Mouse (Mus musculus) spleen, embryonic (tissue): ENCODE data around the gene Kif1bp.

Experiments used
- CTCF ChIA-PET: fragments of 350-600 bp; sonication (Branson Sonifier 250); formaldehyde crosslinking; loops from one replicate; lab custom pipeline; 2022; lab: Charles Lee

Kif1bp gene

DNA sequence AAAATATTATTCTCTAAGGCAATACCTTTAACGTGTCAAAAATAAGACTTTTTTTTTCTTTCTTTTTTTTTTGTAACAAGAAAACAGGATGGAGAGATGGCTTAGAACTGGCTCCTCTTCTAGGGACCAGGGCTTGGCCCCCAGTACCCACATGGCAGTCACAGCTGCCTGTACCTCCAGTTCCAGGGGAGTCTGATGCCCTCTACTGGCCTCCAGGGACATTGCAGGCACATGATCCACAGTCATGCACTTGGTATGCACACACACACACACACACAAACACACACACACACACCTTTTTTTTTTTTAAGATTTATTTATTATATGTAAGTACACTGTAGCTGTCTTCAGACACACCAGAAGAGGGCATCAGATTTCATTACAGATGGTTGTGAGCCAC is 20.5 kb downstream of the Kif1bp start:
- CTCF ChIA-PET, result interaction anchor here (0.6 to 0.7 kb wide), 3 partner anchors 21 to 630 kb away, joined by 3 to 4 read pairs (median 3); no protein-coding TSS in a partner anchor

DNA sequence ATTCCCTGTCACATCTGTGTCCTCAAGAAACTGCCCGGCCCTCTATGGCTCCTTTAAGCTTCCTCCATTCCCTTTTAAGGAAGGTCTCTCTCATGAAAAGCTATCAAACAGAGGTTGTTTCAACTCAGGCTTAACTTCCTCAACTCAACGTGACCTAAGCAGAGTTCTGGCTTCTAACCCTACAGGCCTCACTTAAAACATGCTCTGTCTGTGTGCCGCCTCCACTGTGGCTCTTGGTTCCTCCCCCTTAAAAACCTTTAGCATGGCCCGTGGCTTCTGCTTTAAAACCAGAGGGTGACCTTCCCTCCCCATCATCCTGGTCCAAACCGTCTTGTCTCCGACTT is 21.7 kb downstream of the Kif1bp start:
- CTCF ChIA-PET, result no interaction called here

DNA sequence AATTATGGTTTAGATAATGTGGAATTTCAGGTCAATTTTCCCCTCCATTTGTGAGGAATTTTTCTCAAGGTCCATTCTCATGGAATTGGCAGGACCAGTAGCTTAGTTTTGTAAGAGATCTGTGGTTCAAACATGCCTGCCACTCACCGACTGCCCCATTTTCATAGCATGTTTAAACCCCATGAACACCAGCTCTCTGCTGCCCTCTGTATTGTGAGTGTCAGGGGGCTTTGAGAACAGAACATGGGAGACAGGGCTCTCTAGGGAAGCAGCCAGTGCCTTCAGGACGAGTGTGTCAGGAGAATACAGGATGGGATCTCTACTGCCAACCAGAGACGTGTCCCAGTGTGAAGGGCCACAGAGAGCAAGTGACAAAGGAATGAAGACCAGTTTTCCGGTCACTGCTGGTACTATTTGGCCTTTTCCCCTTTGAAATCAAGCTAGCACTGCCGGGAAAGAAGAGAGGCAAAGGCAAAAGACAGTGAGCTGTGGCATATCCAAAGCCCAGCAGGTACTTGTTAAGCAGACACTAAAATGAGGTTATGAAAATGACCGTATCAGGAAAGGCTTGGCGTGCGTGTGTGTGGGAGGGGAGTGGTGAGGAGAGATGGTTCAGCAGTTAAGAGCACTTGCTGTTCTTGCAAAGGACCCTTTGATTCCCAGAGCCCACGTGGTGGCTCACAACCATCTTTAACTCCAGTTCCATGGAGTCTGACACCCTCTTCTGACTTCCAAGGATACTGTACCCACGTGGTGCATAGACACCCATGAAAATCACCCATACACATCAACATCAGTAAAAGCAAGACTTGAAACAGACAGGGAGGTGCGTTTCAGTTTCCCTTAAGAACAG is 22.3 kb downstream of the Kif1bp start:
- CTCF ChIA-PET, result interaction anchor here (0.9 kb wide), 1 partner anchor 56 kb away, joined by 4 read pairs; no protein-coding TSS in a partner anchor

GRCm38 (mm10) chr10:62553611-62554091 is 24.6 kb downstream of the Kif1bp start:
- CTCF ChIA-PET, result no interaction called here

- CTCF ChIA-PET, result interaction anchor here (0.7 to 1.1 kb wide), 3 partner anchors 40 to 66 kb away, joined by 3 read pairs; no protein-coding TSS in a partner anchor
Observed at GRCm38 (mm10) chr10:62550787-62551300, 27.4 kb downstream of the Kif1bp start.

DNA sequence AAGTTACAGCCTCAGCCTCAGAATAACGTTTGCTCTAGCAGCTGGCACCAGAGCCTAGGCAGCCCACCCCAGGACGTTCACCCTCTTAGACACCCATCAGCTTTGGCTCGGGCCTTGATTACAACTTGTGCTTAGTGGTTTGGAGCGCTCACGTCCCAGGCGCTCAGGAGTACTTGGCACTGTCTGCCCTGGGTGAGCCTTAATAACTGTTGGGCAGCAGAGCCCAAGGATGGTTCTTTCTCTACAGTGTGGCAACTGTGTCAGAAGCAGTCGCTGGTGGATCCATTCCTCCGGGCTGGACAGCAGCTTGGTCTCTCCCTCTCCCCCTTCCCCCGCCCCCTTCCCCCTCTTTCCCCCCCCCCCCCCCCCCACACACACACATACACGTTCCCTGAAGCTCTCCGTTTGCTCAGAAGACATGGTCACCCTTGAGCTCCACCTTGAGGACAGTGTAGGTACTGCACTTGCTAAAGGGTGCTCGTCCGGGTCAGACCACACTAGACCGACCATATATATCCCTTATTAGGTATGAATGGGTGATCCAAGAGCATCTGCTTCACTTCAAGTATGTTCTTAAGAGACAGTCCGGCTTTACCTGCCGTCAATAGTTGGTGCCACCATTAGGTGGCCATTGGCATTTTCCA is 28.6 kb downstream of the Kif1bp start:
- CTCF ChIA-PET, result interaction anchor here (0.6 to 1.3 kb wide), 5 partner anchors 40 to 341 kb away, joined by 3 to 9 read pairs (median 3); no protein-coding TSS in a partner anchor

- CTCF ChIA-PET, result interaction anchor here (0.7 to 1.4 kb wide), 2 partner anchors 43 to 58 kb away, joined by 7 to 8 read pairs; no protein-coding TSS in a partner anchor
Observed at GRCm38 (mm10) chr10:62546441-62546840, 31.8 kb downstream of the Kif1bp start.

- CTCF ChIA-PET, result interaction anchor here (0.6 to 1.4 kb wide), 2 partner anchors 13 to 42 kb away, joined by 4 to 7 read pairs; no protein-coding TSS in a partner anchor
Observed at GRCm38 (mm10) chr10:62545759-62546158, 32.5 kb downstream of the Kif1bp start.

DNA sequence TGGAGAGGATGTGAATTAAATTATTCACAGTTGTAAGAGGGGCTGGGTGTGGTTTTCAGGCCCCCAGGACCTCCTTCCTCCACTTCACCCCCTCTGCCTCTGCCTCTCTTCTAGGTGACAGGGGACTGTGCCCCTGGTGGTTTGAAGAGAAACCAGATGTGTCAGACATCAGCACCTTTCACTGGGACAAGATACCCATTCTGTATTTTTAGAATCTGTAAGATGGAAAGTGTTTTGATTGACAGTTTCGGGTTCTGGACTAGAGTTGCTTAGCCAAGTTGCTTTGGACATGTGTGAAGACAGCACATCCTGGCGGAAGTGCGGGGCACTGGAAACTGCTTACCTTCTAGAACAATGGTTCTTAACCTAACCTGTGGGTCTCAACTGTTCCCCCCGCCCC is 33.9 kb downstream of the Kif1bp start:
- CTCF ChIA-PET, result interaction anchor here (1.1 kb wide), 1 partner anchor 39 kb away, joined by 3 read pairs; no protein-coding TSS in a partner anchor

- CTCF ChIA-PET, result no interaction called here
Observed at GRCm38 (mm10) chr10:62543399-62543808, 34.9 kb downstream of the Kif1bp start.

DNA sequence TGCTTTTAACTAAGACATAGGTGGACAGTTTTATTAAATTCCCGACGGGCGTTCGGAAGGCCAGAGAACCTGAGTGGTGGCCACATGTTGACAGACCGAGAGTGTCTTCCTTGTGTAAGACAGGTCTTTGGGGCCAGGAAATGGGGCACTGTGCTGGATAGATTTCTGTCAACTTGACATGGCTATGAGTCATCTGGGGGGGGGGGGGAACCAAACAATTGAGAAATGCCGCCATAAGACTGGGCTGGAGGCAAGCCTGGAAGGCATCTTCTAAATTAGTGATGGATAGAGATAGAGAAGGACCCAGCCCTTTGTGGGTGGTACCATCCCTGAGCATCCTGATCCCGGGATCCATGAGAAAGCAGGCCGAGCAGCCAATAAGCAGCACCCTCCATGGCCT is 35.3 kb downstream of the Kif1bp start:
- CTCF ChIA-PET, result interaction anchor here (0.7 kb wide), 1 partner anchor 60 kb away, joined by 3 read pairs; no protein-coding TSS in a partner anchor

DNA sequence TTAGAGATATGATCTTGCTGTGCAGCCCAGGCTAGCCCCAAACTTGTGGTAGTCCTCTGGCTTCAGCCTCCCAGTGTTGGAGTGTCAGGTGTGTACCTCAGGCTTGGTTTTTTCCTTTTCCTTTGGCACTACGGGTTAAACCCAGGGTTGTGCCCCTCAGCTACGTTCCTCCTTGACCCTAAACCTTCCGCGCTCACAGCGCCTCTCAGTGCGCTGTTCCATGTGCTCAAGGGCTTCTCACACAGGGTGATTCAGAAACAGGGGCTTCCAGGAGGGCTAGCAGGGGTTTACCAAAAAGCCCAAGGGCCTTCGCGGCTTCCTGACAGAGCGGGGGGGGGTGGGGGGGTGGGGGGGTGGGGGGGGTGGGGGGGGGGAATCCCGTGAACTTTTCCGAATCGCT is 35.8 kb downstream of the Kif1bp start:
- CTCF ChIA-PET, result interaction anchor here (0.7 to 1.3 kb wide), 3 partner anchors 37 to 60 kb away, joined by 3 to 6 read pairs (median 6); no protein-coding TSS in a partner anchor

- CTCF ChIA-PET, result interaction anchor here (0.8 to 1.3 kb wide), 2 partner anchors 20 to 36 kb away, joined by 3 to 6 read pairs; no protein-coding TSS in a partner anchor
Observed at GRCm38 (mm10) chr10:62541499-62541898, 36.8 kb downstream of the Kif1bp start.

DNA sequence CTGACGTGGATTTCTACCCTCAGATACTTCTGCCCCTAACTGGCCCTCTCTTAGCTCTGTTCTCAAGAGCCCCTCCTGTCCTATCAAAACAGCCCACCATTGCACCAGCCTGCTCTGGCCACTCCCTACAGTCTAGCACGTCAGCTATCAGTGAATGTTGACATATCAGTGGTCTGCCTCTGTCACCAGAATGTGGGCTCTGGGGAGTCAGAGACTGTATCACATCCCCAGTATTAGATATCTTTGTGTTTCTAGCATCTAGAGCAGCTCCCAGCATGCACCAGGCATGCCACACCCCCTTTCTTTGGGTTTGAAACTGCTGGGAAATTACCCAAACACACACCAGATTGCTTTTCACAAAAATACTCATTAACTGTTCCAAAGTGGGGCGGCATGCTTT is 37.5 kb downstream of the Kif1bp start:
- CTCF ChIA-PET, result interaction anchor here (0.7 to 0.8 kb wide), 2 partner anchors 11 to 21 kb away, joined by 3 to 4 read pairs; no protein-coding TSS in a partner anchor

- CTCF ChIA-PET, result no interaction called here
Observed at GRCm38 (mm10) chr10:62534509-62534908, 43.7 kb downstream of the Kif1bp start.

GRCm38 (mm10) chr10:62532832-62533231 is 45.4 kb downstream of the Kif1bp start:
- CTCF ChIA-PET, result interaction anchor here (0.8 kb wide), 2 partner anchors 11 to 25 kb away, joined by 3 to 4 read pairs; no protein-coding TSS in a partner anchor

GRCm38 (mm10) chr10:62530183-62530582 is 48.1 kb downstream of the Kif1bp start:
- CTCF ChIA-PET, result no interaction called here

DNA sequence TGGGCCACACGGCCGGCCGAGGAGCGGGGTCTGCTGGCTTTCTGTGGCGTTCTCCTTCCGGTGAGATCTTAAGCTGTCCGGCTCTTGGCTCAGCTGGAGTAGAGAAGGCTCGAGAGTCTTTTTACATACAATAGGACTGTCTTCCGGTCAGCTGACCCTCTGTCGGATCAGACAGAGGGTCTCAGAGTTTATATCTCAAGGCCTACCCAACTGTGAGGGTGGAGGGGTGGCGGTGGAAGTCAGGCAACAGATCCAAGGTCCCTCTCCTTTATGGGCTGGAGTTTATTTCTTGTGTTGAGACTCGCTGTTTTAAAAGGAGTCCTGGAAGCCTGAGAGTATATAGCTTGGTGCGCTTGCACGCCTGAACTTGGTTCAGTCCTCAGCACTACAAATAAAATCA is 50.9 kb downstream of the Kif1bp start, which contains the start of gene Srgn:
Gene Srgn, minus strand, starts transcription at position 101 of the 400 bp plus-strand sequence.
- CTCF ChIA-PET, result no interaction called here

- CTCF ChIA-PET, result interaction anchor here (0.9 to 1.1 kb wide), 2 partner anchors 10 to 19 kb away, joined by 3 read pairs; no protein-coding TSS in a partner anchor
Observed at GRCm38 (mm10) chr10:62522346-62522950, 55.8 kb downstream of the Kif1bp start.

GRCm38 (mm10) chr10:62521763-62522162 is 56.5 kb downstream of the Kif1bp start:
- CTCF ChIA-PET, result interaction anchor here (0.9 to 1.1 kb wide), 2 partner anchors 11 to 20 kb away, joined by 3 read pairs; no protein-coding TSS in a partner anchor
